Mouse (Mus musculus) cerebellum, adult (tissue): ENCODE data around the gene Gm20388.

ENCODE experiments used
- ATAC-seq: cut with Nextera tagmentation; 2 replicates; pipeline ENCODE4 v1.9.2; 2017; ENCODE audit warnings: mild to moderate bottlenecking, moderate library complexity, mixed read lengths; ENCODE audit not compliant: insufficient number of reproducible peaks, low FRiP score, low TSS enrichment

The Gm20388 gene

GRCm38 (mm10) chr8:124331094-124331493 is 4420.5 kb downstream of the Gm20388 start:
- no peak for ATAC-seq

- no peak for ATAC-seq
Observed at GRCm38 (mm10) chr8:124331706-124332105, 4421.1 kb downstream of the Gm20388 start.

GRCm38 (mm10) chr8:124336302-124336701 is 4425.7 kb downstream of the Gm20388 start:
- no peak for ATAC-seq

- ATAC-seq = no peak
Observed at GRCm38 (mm10) chr8:124339742-124340141, 4429.1 kb downstream of the Gm20388 start.

- ATAC-seq = no peak
Observed at GRCm38 (mm10) chr8:124340360-124341068, 4429.9 kb downstream of the Gm20388 start.

GRCm38 (mm10) chr8:124343151-124343550 is 4432.5 kb downstream of the Gm20388 start:
- ATAC-seq = no peak

GRCm38 (mm10) chr8:124343991-124344390 is 4433.4 kb downstream of the Gm20388 start:
- ATAC-seq = no peak

GRCm38 (mm10) chr8:124345098-124345497 is 4434.5 kb downstream of the Gm20388 start:
- ATAC-seq = no peak

GRCm38 (mm10) chr8:124346852-124347523 is 4436.3 kb downstream of the Gm20388 start:
- no peak for ATAC-seq

- no peak for ATAC-seq
Observed at GRCm38 (mm10) chr8:124348087-124348486, 4437.4 kb downstream of the Gm20388 start.

- ATAC-seq = 0 out of 2 replicates have a peak, but pooled peaks have one; percentile 16
Observed at GRCm38 (mm10) chr8:124349663-124350062, 4439.0 kb downstream of the Gm20388 start.

- no peak for ATAC-seq
Observed at GRCm38 (mm10) chr8:124351636-124352035, 4441.0 kb downstream of the Gm20388 start.

GRCm38 (mm10) chr8:124360911-124361310 is 4450.3 kb downstream of the Gm20388 start:
- ATAC-seq = no peak

GRCm38 (mm10) chr8:124361773-124362427 is 4451.3 kb downstream of the Gm20388 start:
- ATAC-seq = no peak

GRCm38 (mm10) chr8:124362589-124362988 is 4451.9 kb downstream of the Gm20388 start:
- no peak for ATAC-seq

GRCm38 (mm10) chr8:124363337-124363736 is 4452.7 kb downstream of the Gm20388 start:
- no peak for ATAC-seq

- ATAC-seq = no peak
Observed at GRCm38 (mm10) chr8:124368213-124368612, 4457.6 kb downstream of the Gm20388 start.

GRCm38 (mm10) chr8:124370422-124371183 is 4460.0 kb downstream of the Gm20388 start:
- ATAC-seq = no peak

GRCm38 (mm10) chr8:124371410-124372123 is 4460.9 kb downstream of the Gm20388 start:
- ATAC-seq = no peak

- no peak for ATAC-seq
Observed at GRCm38 (mm10) chr8:124373753-124374152, 4463.1 kb downstream of the Gm20388 start.
